Mouse (Mus musculus): Measurements from ENCODE around the gene Lcn4. TPM values are rescaled to one million over a fixed set of nuclear protein-coding genes. Genes with fewer than 3 reads are reported as not detected.
A peak's percentile ranks its signal among the peaks of the same experiment; 100 is the strongest.
"Not testable (repeated sequence)": the region's sequence is repeated elsewhere in the genome, so short reads cannot be mapped to it uniquely, and the experiment has no call there.

The Lcn4 gene
- polyA plus RNA-seq (2015; fragmentation: Nextera tagmentation; extraction: Ambion mirVana), result not detected in 2 replicates

GRCm38 (mm10) chr2:26671182-26671581 lies at the start of gene Lcn4:
TSS of gene Lcn4 (minus strand) at chr2:26671282.
- ATAC-seq (replicated peaks), result no peak
- 93% methylated on average over 3 of the region's 3 CpGs for WGBS
- Histone ChIP-seq H3K9me3 (no peaks in the 10 kb centered on the region), H3K36me3 (replicated peaks) (no peaks in the 10 kb centered on the region), H3K27me3 (replicated peaks) (no peaks in the 10 kb centered on the region), H3K27ac (no peak within 1 kb of the TSS), H3K4me1 (no peaks in the 10 kb centered on the region), H3K4me3 (no peak within 1 kb of the TSS), H3K4me2 (no peak within 1 kb of the TSS), H3K9ac (no peak within 1 kb of the TSS)

GRCm38 (mm10) chr2:26686171-26686675 lies 15.1 kb upstream of the Lcn4 start:
- ATAC-seq (replicated peaks), result no peak
- H3K9me3 ChIP-seq, result 0 out of 2 replicates have a peak, but pooled peaks cover 3% of the 10 kb centered on the region
- H3K9ac ChIP-seq, result no peak overlapping the region
- no peak overlapping the region for H3K4me3 ChIP-seq
- H3K4me2 ChIP-seq, result no peak overlapping the region
- H3K36me3 ChIP-seq (replicated peaks), result no peaks in the 10 kb centered on the region
- H3K4me1 ChIP-seq, result no peaks in the 10 kb centered on the region
- no peaks in the 10 kb centered on the region for H3K27me3 ChIP-seq (replicated peaks)
- no peak overlapping the region for H3K27ac ChIP-seq
- WGBS, result 84% methylated on average over 1 of the region's 1 CpGs

- Histone ChIP-seq H3K27ac (no peak overlapping the region), H3K36me3 (replicated peaks) (no peaks in the 10 kb centered on the region)
- ATAC-seq (replicated peaks), result no peak
Observed at GRCm38 (mm10) chr2:26668746-26669145, 2.3 kb downstream of the Lcn4 start.

GRCm38 (mm10) chr2:26663551-26663950 lies 7.5 kb downstream of the Lcn4 start:
- not testable (repeated sequence) for H3K4me1 ChIP-seq; H3K27me3 ChIP-seq (replicated peaks); ATAC-seq (replicated peaks); H3K9ac ChIP-seq; H3K4me2 ChIP-seq; H3K9me3 ChIP-seq; H3K4me3 ChIP-seq; H3K27ac ChIP-seq; H3K36me3 ChIP-seq (replicated peaks)
- 91% methylated on average over 1 of the region's 1 CpGs for WGBS

More at GRCm38 (mm10) chr2:26668746-26669145, 2.3 kb downstream of the Lcn4 start:
- H3K4me1 ChIP-seq, result no peaks in the 10 kb centered on the region
- no peak overlapping the region for H3K4me2 ChIP-seq
- H3K4me3 ChIP-seq, result no peak overlapping the region
- H3K27me3 ChIP-seq (replicated peaks), result no peaks in the 10 kb centered on the region
- no peak overlapping the region for H3K9ac ChIP-seq
- no peaks in the 10 kb centered on the region for H3K9me3 ChIP-seq

- ATAC-seq (replicated peaks), result no peak
- Histone ChIP-seq H3K9ac (no peak overlapping the region), H3K9me3 (no peaks in the 10 kb centered on the region), H3K4me2 (no peak overlapping the region), H3K27ac (no peak overlapping the region), H3K27me3 (replicated peaks) (no peaks in the 10 kb centered on the region), H3K4me3 (no peak overlapping the region), H3K4me1 (peaks cover 8% of the 10 kb centered on the region; the same call in 1 of the 2 replicates), H3K36me3 (replicated peaks) (no peaks in the 10 kb centered on the region)
- 78% methylated on average over 10 of the region's 10 CpGs for WGBS
Observed at GRCm38 (mm10) chr2:26663112-26663511, 8.0 kb downstream of the Lcn4 start.

GRCm38 (mm10) chr2:26662509-26662882 lies 8.6 kb downstream of the Lcn4 start:
- Histone ChIP-seq H3K4me1 (peaks cover 8% of the 10 kb centered on the region; the same call in 1 of the 2 replicates), H3K4me3 (no peak overlapping the region), H3K4me2 (0 out of 2 replicates have a peak overlapping the region, but pooled peaks have one; percentile 76), H3K9ac (no peak overlapping the region), H3K36me3 (replicated peaks) (no peaks in the 10 kb centered on the region), H3K27ac (no peak overlapping the region), H3K9me3 (no peaks in the 10 kb centered on the region), H3K27me3 (replicated peaks) (no peaks in the 10 kb centered on the region)
- no peak for ATAC-seq (replicated peaks)
- WGBS, result 79% methylated on average over 13 of the region's 13 CpGs

GRCm38 (mm10) chr2:26661768-26662508 lies 9.1 kb downstream of the Lcn4 start:
- peak overlapping the region; percentile 40 for H3K4me3 ChIP-seq
- no peak overlapping the region for H3K27ac ChIP-seq
- H3K9ac ChIP-seq, result peak overlapping the region; percentile 40
- no peaks in the 10 kb centered on the region for H3K9me3 ChIP-seq
- H3K4me2 ChIP-seq, result peak overlapping the region; percentile 76
- H3K36me3 ChIP-seq (replicated peaks), result no peaks in the 10 kb centered on the region
- peaks cover 8% of the 10 kb centered on the region; the same call in 1 of the 2 replicates for H3K4me1 ChIP-seq
- WGBS, result 45% methylated on average over 29 of the region's 29 CpGs
- no peaks in the 10 kb centered on the region for H3K27me3 ChIP-seq (replicated peaks)
- ATAC-seq (replicated peaks), result 0 out of 2 replicates have a peak, but pooled peaks have one; percentile 30

GRCm38 (mm10) chr2:26661143-26661752 lies 9.8 kb downstream of the Lcn4 start:
- Histone ChIP-seq H3K4me3 (peak overlapping the region; percentile 40), H3K36me3 (replicated peaks) (no peaks in the 10 kb centered on the region), H3K27ac (no peak overlapping the region), H3K9ac (peak overlapping the region; percentile 40), H3K27me3 (replicated peaks) (no peaks in the 10 kb centered on the region), H3K4me2 (peak overlapping the region; percentile 76), H3K9me3 (no peaks in the 10 kb centered on the region), H3K4me1 (peaks cover 8% of the 10 kb centered on the region; the same call in 1 of the 2 replicates)
- 2% methylated on average over 17 of the region's 20 CpGs for WGBS
- ATAC-seq (replicated peaks), result 0 out of 2 replicates have a peak, but pooled peaks have one; percentile 37

GRCm38 (mm10) chr2:26657426-26657825 lies 13.7 kb downstream of the Lcn4 start:
- no peak overlapping the region for H3K27ac ChIP-seq
- H3K36me3 ChIP-seq (replicated peaks), result no peaks in the 10 kb centered on the region
- no peak overlapping the region for H3K4me3 ChIP-seq
- H3K9ac ChIP-seq, result no peak overlapping the region
- ATAC-seq (replicated peaks), result no peak
- H3K9me3 ChIP-seq, result no peaks in the 10 kb centered on the region
- H3K4me1 ChIP-seq, result peaks cover 8% of the 10 kb centered on the region; the same call in 1 of the 2 replicates
- 80% methylated on average over 2 of the region's 2 CpGs for WGBS
- no peaks in the 10 kb centered on the region for H3K27me3 ChIP-seq (replicated peaks)
- H3K4me2 ChIP-seq, result no peak overlapping the region

- H3K4me3 ChIP-seq, result no peak overlapping the region
- WGBS, result 77% methylated on average over 1 of the region's 1 CpGs
- H3K27me3 ChIP-seq (replicated peaks), result no peaks in the 10 kb centered on the region
- no peak overlapping the region for H3K4me2 ChIP-seq
- H3K9ac ChIP-seq, result no peak overlapping the region
- H3K36me3 ChIP-seq (replicated peaks), result no peaks in the 10 kb centered on the region
- no peaks in the 10 kb centered on the region for H3K4me1 ChIP-seq
- ATAC-seq (replicated peaks), result no peak
- no peak overlapping the region for H3K27ac ChIP-seq
- no peaks in the 10 kb centered on the region for H3K9me3 ChIP-seq
Observed at GRCm38 (mm10) chr2:26654687-26655086, 16.4 kb downstream of the Lcn4 start.

GRCm38 (mm10) chr2:26646643-26647293 lies 24.3 kb downstream of the Lcn4 start:
- Histone ChIP-seq H3K27me3 (replicated peaks) (no peaks in the 10 kb centered on the region), H3K4me2 (no peak overlapping the region), H3K4me3 (no peak overlapping the region), H3K27ac (no peak overlapping the region), H3K9ac (no peak overlapping the region), H3K9me3 (no peaks in the 10 kb centered on the region), H3K36me3 (replicated peaks) (no peaks in the 10 kb centered on the region), H3K4me1 (no peaks in the 10 kb centered on the region)
- peak; percentile 95 for ATAC-seq (replicated peaks)
- 25% methylated on average over 3 of the region's 3 CpGs for WGBS

- Histone ChIP-seq H3K9ac (no peak overlapping the region), H3K27me3 (replicated peaks) (no peaks in the 10 kb centered on the region), H3K9me3 (no peaks in the 10 kb centered on the region), H3K27ac (no peak overlapping the region), H3K4me2 (no peak overlapping the region), H3K4me3 (no peak overlapping the region), H3K36me3 (replicated peaks) (no peaks in the 10 kb centered on the region), H3K4me1 (peaks cover 8% of the 10 kb centered on the region)
- WGBS, result 73% methylated on average over 2 of the region's 2 CpGs
- ATAC-seq (replicated peaks), result no peak
Observed at GRCm38 (mm10) chr2:26643942-26644341, 27.1 kb downstream of the Lcn4 start.
